Mouse (Mus musculus): Measurements from ENCODE around the gene St13.

Gene St13

GRCm38 (mm10) chr15:81364271-81364670, 35.6 kb downstream of the St13 start:
- DNase-seq, result no peak

GRCm38 (mm10) chr15:81362501-81362900, 37.4 kb downstream of the St13 start:
- DNase-seq, result no peak

GRCm38 (mm10) chr15:81361417-81362015, 38.4 kb downstream of the St13 start:
- peak in 1 of 2 experiments; percentile 6 for DNase-seq

GRCm38 (mm10) chr15:81361022-81361404, 38.9 kb downstream of the St13 start:
- DNase-seq, result no peak

GRCm38 (mm10) chr15:81360345-81361021, 39.4 kb downstream of the St13 start, which contains the start of gene Slc25a17:
Gene Slc25a17, minus strand, starts transcription at chr15:81360812.
- peak; percentile 96 to 97 for DNase-seq

GRCm38 (mm10) chr15:81359421-81359820, 40.5 kb downstream of the St13 start:
- DNase-seq, result no peak

GRCm38 (mm10) chr15:81358943-81359342, 40.9 kb downstream of the St13 start:
- peak in 1 of 2 experiments; percentile 15 for DNase-seq

GRCm38 (mm10) chr15:81356946-81357345, 42.9 kb downstream of the St13 start:
- no peak for DNase-seq

GRCm38 (mm10) chr15:81355146-81355761, 44.6 kb downstream of the St13 start:
- DNase-seq, result peak; percentile 76 to 80

GRCm38 (mm10) chr15:81352638-81353037, 47.2 kb downstream of the St13 start:
- DNase-seq, result peak in 1 of 2 experiments; percentile 16

GRCm38 (mm10) chr15:81350401-81350800, 49.5 kb downstream of the St13 start:
- peak in 1 of 2 experiments; percentile 9 for DNase-seq

GRCm38 (mm10) chr15:81348366-81348765, 51.5 kb downstream of the St13 start:
- DNase-seq, result no peak

- DNase-seq, result no peak
Measured at GRCm38 (mm10) chr15:81347466-81347865, 52.4 kb downstream of the St13 start.

- no peak for DNase-seq
Measured at GRCm38 (mm10) chr15:81341426-81341825, 58.5 kb downstream of the St13 start.

- no peak for DNase-seq
Measured at GRCm38 (mm10) chr15:81339158-81339557, 60.7 kb downstream of the St13 start.

GRCm38 (mm10) chr15:81336466-81336865, 63.4 kb downstream of the St13 start:
- no peak for DNase-seq

- no peak for DNase-seq
Measured at GRCm38 (mm10) chr15:81332517-81332916, 67.4 kb downstream of the St13 start.

GRCm38 (mm10) chr15:81330816-81331433, 69.0 kb downstream of the St13 start:
- DNase-seq, result no peak

- DNase-seq, result no peak
Measured at GRCm38 (mm10) chr15:81329721-81330369, 70.0 kb downstream of the St13 start.

- DNase-seq, result no peak
Measured at GRCm38 (mm10) chr15:81327501-81327900, 72.4 kb downstream of the St13 start.

GRCm38 (mm10) chr15:81324979-81325378, 74.9 kb downstream of the St13 start:
- DNase-seq, result no peak

- no peak for DNase-seq
Measured at GRCm38 (mm10) chr15:81320137-81320536, 79.7 kb downstream of the St13 start.

GRCm38 (mm10) chr15:81319462-81319861, 80.4 kb downstream of the St13 start:
- DNase-seq, result no peak

Data from kidney, postnatal 4 days (tissue).